Mouse (Mus musculus): ENCODE measurements around the gene Gaa.

GRCm38 (mm10) chr11:119287207-119287992 is 19.7 kb downstream of the Gaa start:
- TF ChIP-seq CTCF (IDR thresholded peaks at IDR 0.05; ENCODE audit: insufficient read depth, low read length): no peak
- TF ChIP-seq POLR2A (IDR thresholded peaks at IDR 0.05; ENCODE audit: borderline replicate concordance, extremely low read depth, low read depth, low read length): no peak

All from lung, adult 2 months (tissue).